Mouse (Mus musculus): ENCODE measurements around the gene Zfp638.
"Not testable (repeated sequence)": the region's sequence is repeated elsewhere in the genome, so short reads cannot be mapped to it uniquely, and the experiment has no call there.

Gene Zfp638

GRCm38 (mm10) chr6:83866954-83867597 is at the start of gene Zfp638:
TSS of gene Zfp638 (plus strand) at chr6:83867109.
- peak; percentile 71 for DNase-seq (ENCODE audit: extremely low read depth, low read depth)

GRCm38 (mm10) chr6:83818996-83819395 is 47.9 kb upstream of the Zfp638 start:
- DNase-seq (ENCODE audit: extremely low read depth, low read depth) = no peak

GRCm38 (mm10) chr6:83820727-83821515 is 46.0 kb upstream of the Zfp638 start:
- no peak for DNase-seq (ENCODE audit: extremely low read depth, low read depth)

- DNase-seq (ENCODE audit: extremely low read depth, low read depth) = no peak
Measured at GRCm38 (mm10) chr6:83821856-83822255, 45.1 kb upstream of the Zfp638 start.

- DNase-seq (ENCODE audit: extremely low read depth, low read depth) = peak; percentile 28
Measured at GRCm38 (mm10) chr6:83830941-83831605, 35.8 kb upstream of the Zfp638 start.

- DNase-seq (ENCODE audit: extremely low read depth, low read depth) = peak; percentile 99
Measured at GRCm38 (mm10) chr6:83831606-83832123, 35.2 kb upstream of the Zfp638 start, which contains the start of gene Paip2b. TSS of gene Paip2b (minus strand) at chr6:83831741.

- DNase-seq (ENCODE audit: extremely low read depth, low read depth) = not testable (repeated sequence)
Measured at GRCm38 (mm10) chr6:83832393-83832792, 34.5 kb upstream of the Zfp638 start.

- no peak for DNase-seq (ENCODE audit: extremely low read depth, low read depth)
Measured at GRCm38 (mm10) chr6:83836826-83837225, 30.1 kb upstream of the Zfp638 start.

- no peak for DNase-seq (ENCODE audit: extremely low read depth, low read depth)
Measured at GRCm38 (mm10) chr6:83838046-83838445, 28.9 kb upstream of the Zfp638 start.

- no peak for DNase-seq (ENCODE audit: extremely low read depth, low read depth)
Measured at GRCm38 (mm10) chr6:83840086-83840485, 26.8 kb upstream of the Zfp638 start.

GRCm38 (mm10) chr6:83844913-83845312 is 22.0 kb upstream of the Zfp638 start:
- DNase-seq (ENCODE audit: extremely low read depth, low read depth) = peak; percentile 78

GRCm38 (mm10) chr6:83846141-83846540 is 20.8 kb upstream of the Zfp638 start:
- DNase-seq (ENCODE audit: extremely low read depth, low read depth) = no peak

- DNase-seq (ENCODE audit: extremely low read depth, low read depth) = no peak
Measured at GRCm38 (mm10) chr6:83849446-83849845, 17.5 kb upstream of the Zfp638 start.

- no peak for DNase-seq (ENCODE audit: extremely low read depth, low read depth)
Measured at GRCm38 (mm10) chr6:83857476-83857875, 9.4 kb upstream of the Zfp638 start.

- DNase-seq (ENCODE audit: extremely low read depth, low read depth) = no peak
Measured at GRCm38 (mm10) chr6:83860033-83860432, 6.9 kb upstream of the Zfp638 start.

- DNase-seq (ENCODE audit: extremely low read depth, low read depth) = no peak
Measured at GRCm38 (mm10) chr6:83863538-83863937, 3.4 kb upstream of the Zfp638 start.

GRCm38 (mm10) chr6:83866423-83866822 is 486 bp upstream of the Zfp638 start:
- DNase-seq (ENCODE audit: extremely low read depth, low read depth) = no peak

- DNase-seq (ENCODE audit: extremely low read depth, low read depth) = peak; percentile 43
Measured at GRCm38 (mm10) chr6:83867598-83868585, 983 bp downstream of the Zfp638 start.

- DNase-seq (ENCODE audit: extremely low read depth, low read depth) = peak; percentile 22
Measured at GRCm38 (mm10) chr6:83879815-83880214, 12.9 kb downstream of the Zfp638 start.

GRCm38 (mm10) chr6:83886789-83887188 is 19.9 kb downstream of the Zfp638 start:
- DNase-seq (ENCODE audit: extremely low read depth, low read depth) = no peak

- DNase-seq (ENCODE audit: extremely low read depth, low read depth) = no peak
Measured at GRCm38 (mm10) chr6:83888802-83889201, 21.9 kb downstream of the Zfp638 start.

Measured in MEL-GATA-1-ER (cell line).